Mouse (Mus musculus) testis, adult 2 months (tissue): ENCODE results near the gene Il15ra.

Experiments used
- CTCF ChIP-seq: fragments of 200-500 bp; IDR thresholded peaks from 2 replicates; pipeline ENCODE4 v1.5.1; 2012; ENCODE audit warnings: low read depth, mild to moderate bottlenecking, inconsistent platforms, low read length, moderate library complexity; ENCODE audit not compliant: control insufficient read depth, insufficient read depth, insufficient replicate concordance
- POLR2A ChIP-seq: fragments of 200-500 bp; IDR thresholded peaks from 2 replicates; pipeline ENCODE4 v1.6.1; 2012; ENCODE audit warnings: low read depth, mild to moderate bottlenecking, inconsistent platforms, low read length, moderate library complexity; ENCODE audit not compliant: control insufficient read depth

GRCm38 (mm10) chr2:11778087-11778823 lies 73.2 kb downstream of the Il15ra start:
- TF ChIP-seq CTCF (0 out of 2 replicates have a peak, but pooled peaks have one; percentile 3), POLR2A (peak; percentile 7; the same call in 1 of the 2 replicates)
